Mouse (Mus musculus): ENCODE data around the gene Sdhaf2.

The Sdhaf2 gene

DNA sequence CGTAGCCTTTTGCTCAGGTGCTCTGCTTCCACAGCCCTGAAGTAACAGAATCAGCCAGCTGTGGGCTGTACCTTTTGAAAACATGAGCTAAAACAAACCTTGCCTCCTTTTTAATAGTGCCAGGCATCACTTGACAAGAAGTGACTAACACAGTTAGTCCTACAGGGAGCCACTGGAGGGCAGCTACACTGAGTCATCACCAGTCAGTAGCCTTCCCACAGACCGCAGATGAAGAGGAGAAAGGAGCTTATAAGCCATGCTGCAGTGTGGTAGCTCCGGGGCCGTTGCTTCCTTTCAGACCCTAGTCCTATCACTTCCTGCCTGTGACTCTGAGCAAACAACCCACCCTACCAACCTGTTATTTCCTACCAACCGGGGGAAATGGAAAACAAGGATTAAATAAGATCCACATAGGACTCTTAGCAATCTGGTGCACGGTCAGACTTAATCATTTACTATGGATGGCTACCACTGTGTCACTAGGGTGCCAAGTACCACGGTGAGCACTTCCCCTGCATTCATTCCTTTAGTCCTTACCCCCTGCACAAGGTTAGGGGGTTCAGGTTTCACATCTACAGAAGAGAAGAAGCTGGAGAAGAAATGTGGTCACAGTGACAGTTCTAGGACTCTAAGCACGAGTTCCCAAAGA is 28.3 kb downstream of the Sdhaf2 start:
- DNase-seq (ENCODE audit: low read depth): peak; percentile 34

DNA sequence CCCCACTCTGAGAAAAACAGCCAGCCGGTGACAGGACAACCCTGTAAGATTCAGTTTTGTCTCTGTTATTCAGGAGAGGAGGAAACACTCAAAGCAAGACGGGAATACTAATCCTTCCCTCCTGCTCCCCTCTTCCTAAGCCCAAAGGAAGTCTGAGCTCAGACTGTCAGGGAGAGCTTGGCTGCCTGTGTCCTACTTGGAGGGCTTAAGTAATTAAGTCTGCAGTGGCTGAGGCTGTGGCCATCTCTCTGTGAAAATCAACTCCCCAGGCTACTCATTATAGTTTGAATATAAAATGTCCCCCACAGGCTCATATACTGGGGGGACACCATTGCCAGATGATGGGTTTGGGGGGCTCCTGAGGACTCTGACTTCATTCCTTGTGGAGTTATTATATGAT is 29.0 kb downstream of the Sdhaf2 start:
- no peak for DNase-seq (ENCODE audit: low read depth)

DNA sequence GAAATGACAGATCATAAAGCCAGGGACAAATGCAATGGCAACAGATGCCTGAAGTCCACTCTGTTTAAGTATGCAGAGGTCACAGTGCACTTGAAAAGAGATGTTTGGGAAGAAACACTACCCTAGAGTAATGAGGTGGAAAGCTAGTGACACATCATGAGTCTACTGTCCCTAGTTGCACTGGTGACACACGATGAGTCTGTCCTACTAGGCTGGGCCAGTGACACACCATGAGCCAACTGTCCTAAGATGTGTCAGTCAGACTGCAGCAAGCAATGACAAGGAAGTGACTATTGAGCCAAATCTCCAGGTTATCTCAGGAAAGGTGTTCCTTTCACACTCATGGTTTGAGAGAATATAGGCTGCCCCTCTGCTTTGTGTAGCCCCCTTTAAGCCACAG is 30.3 kb downstream of the Sdhaf2 start:
- no peak for DNase-seq (ENCODE audit: low read depth)

DNA sequence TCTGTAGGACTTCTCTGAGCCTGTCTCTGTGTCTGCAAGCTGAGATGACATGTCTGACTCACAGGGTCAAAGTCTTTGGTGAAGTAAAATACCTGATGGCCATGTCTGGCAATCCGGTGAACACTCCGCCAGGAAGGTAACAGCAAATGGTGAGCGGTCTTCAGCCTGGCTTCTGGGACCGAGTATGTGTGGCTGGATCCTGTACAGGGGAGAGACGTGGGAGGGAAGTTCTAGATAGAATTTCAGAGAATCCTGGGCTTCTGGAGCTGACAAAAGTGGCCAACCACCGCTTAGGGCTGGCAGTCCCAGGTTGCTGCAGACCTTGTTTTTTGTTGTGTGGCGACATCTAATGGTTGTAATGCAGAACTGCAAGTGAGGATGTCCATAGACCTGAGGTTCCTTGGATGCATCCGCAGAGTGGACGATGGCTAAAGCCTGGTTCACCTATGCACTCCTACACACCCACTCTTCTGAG is 39.6 kb downstream of the Sdhaf2 start:
- DNase-seq (ENCODE audit: low read depth): peak; percentile 50

DNA sequence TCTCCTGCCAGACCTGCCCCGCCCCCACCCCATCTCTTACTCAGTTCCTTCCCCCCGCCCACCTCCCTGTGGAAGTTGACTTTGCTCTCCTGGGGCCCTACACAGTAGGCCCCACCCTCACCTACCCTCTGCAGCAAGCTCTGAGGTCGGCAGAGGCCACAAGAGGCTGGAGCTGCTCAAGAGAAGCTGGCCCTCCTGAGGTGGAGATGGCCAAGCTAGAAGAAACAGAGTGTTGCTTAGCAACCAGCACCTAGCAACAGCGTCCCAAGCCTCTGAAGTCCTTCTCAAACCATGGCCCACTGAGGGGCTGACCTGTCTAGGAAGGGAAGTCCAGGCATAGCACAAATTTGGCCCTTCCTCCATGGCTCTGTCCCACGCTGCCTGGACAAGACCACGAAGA is 43.2 kb downstream of the Sdhaf2 start, which contains the start of gene Ppp1r32:
Gene Ppp1r32 (minus strand): TSS at position 226 of the 400 bp plus-strand sequence.
- no peak for DNase-seq (ENCODE audit: low read depth)

DNA sequence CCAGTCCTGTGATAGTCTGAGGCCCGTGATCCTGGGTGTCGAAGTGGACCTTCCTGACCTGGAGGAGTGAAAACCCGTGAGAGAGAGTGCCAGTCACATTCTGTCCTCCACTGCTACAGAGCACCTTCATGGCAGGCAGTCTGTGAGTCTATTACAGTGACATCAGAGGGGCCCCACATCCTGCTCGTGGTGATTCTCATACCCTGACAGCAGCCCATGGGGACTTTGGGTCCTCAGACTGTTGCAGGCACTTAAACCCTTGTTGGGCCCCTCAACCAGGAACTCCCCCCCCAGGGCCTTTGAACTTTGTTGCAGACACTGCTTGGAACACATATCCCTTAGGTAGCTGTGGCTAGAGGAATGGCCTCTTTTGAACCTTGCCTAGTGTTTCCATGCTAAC is 46.4 kb downstream of the Sdhaf2 start:
- no peak for DNase-seq (ENCODE audit: low read depth)

DNA sequence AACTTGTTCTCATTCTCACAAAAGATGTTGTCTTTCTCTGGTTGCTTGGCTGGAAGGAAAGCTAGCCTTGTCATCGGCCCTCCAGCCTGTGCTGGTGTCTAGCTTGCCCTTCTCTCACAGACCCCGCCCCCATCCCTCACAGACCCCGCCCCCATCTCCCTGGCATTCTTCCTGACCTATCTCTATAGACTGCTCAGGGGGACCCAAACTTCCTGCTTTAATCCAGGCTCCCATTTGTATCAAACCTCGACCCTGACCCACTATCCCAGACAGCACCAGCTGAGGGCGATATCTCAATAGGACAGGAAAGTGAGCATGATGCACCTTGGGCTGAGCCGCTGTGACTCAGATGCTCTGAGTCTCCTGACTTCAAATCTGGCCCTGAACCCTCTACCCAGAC is 52.2 kb downstream of the Sdhaf2 start:
- no peak for DNase-seq (ENCODE audit: low read depth)

DNA sequence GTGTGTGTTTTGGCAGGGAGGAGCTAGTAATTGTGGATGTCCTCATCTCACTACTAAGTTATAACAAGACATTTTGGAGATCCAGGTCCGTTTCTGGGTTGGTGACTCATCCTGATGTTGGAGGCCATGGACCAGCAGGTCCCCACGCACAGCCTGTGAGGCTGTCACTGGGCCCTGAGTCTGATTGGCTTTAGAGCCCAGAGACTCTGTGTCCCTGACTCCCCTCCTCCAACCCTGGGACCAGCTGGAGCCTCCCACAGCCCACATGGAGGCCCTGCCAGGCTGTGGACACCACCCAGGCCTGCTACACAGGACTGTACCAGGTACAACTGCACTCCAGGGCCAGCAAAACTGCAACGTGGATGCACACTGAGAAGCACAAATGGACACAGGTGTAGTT is 53.0 kb downstream of the Sdhaf2 start:
- no peak for DNase-seq (ENCODE audit: low read depth)

DNA sequence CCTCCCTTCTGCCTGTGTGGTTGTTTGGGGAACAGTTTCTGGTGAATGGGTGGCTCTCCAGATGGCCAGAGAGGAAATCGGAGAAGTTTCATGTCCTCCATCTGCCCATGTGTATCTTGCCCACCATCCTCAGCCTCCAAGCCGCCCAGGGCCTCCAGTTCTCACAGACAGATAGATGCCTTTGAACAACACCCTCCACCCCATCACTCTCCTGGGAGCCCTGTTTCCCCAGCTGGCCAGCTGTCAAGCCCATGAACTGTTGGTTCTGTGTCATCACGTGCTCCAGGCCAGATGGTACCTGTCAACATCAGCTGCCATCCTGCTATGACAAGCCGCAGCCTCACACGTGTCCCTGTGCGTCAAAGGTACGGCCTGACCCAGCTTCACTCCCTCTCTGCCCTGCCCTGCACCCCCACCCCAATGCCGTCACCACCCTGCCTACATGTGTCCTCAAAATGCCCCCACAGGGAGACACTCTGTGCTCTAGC is 56.7 kb downstream of the Sdhaf2 start:
- DNase-seq (ENCODE audit: low read depth): no peak

DNA sequence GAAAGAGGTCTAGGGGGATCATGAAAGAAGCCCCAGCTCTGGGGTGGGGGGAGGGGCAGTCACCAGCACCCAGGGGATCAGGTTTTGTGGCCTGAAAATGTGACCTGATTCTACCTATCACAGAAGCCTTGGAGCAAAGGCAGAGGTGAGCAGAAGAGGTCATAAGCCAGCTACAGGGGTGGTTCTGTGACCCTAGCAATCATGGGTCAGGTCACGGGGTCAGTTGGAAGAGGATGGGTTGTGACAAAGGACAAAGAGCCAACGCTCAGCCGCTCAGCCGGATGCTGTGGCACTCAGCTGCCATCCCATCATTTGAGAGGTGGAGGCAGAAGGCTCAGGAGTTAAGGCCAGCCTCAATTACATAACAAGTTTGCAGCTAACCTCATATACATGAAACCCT is 61.5 kb downstream of the Sdhaf2 start:
- DNase-seq (ENCODE audit: low read depth): no peak

DNA sequence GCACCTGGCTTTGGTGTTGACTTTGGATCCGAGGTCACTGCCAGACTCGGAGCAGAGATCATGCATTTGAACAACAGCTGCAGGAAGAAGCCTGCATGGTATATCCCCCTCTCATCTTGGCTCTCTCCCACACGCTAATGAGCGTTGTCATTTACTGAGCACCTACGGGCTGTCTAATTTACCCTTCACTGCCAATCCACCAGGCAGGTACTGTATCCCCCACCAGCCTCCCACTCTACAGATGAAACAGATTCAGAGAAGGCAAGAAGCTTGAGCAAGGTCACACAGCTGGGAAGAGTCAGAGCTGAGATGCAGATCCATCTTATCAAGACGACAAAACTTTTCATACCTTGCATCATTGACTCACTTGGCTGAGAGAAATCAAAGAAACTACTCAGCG is 64.4 kb downstream of the Sdhaf2 start:
- no peak for DNase-seq (ENCODE audit: low read depth)

DNA sequence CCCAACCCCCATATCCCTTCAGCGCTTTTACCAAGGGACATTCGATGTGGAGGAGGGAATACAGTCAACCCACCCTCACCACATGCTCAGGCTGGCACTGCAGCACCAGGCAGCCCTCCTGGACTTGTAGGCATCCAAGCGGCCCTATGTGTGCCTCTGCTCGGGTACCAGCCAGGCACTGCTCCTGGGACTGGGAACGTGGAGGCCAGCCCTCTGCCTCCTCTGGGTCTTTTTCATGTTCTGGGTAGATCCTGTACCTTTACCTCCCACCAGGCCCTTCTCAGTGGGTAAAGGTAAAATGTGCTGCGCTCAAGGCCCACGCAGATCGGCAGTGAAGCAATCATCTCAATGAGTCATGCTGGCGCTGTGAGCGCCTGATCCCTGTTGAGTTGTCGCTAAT is 66.0 kb downstream of the Sdhaf2 start:
- no peak for DNase-seq (ENCODE audit: low read depth)

DNA sequence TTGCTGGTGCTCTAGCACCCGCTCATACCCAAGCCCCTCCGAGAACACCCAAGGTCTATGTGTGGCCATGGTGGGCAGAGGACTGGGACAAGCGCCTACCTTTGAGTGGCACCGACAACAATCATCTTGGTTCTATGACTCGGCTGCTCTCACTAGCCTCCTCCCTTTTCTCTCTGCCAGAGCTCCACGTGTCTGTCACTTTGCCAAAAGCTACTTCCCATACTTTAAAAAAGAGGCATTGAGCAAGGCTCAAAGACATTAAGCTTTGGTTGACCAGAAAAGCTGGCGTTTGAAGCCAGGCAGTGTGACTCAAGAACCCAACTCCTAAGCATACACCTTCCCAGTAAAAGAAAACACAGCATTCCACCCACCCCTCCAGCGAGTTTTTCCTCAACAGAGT is 67.8 kb downstream of the Sdhaf2 start:
- DNase-seq (ENCODE audit: low read depth): no peak

DNA sequence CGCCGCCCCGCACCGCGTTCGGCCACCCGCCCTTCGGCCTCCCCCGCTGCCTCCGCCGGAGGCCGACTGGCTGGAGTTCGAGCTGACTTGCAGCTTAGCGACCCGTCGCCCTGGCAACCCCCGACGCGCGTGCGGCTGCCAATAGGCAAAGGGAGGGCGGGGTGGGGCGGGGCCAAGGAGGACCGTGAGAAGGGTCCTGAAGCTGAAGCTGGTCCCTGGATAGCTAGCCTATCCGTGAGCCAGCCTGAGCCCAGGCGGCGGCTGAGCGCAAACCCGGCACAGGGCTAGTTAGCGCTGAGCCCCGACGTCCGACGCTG is 68.5 kb downstream of the Sdhaf2 start:
- no peak for DNase-seq (ENCODE audit: low read depth)

DNA sequence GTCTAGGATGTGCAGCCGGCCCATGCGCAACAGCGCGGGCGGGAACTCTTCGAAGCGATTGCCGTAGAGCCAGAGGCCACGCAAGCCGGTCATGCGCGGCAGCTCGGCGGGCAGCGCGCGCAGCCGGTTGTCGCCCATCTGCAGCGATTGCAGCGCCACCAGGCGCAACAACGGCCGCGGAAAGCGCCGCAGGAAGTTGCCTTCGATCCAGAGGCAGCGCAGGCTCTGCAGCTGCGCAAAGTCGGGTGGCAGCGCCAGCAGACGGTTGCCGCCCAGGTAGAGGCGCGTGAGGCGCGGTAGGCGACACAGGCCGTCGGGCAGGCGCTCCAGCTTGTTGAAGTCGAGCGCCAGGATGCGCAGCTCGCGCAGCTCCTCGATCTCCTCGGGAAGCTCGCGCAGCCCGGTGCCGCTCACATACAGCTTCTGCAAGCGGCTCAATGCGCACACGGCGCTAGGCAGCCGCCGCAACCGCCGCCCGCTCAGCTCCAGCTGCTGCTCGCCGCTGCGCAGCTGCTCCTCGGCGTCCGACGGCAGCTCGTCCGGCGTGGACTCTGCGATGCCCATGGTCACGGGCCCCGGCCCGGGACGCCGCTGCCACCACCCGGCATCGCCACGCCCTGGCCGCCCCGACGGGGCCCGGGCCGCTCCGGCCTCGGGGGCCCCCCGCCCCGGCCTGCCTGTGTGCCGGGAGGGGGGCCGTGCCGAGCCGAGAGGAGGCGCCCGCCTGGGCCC is 69.0 kb downstream of the Sdhaf2 start, which contains the start of gene Lrrc10b:
Gene Lrrc10b (minus strand): TSS at position 722 of the 732 bp plus-strand sequence.
- DNase-seq (ENCODE audit: low read depth): no peak

DNA sequence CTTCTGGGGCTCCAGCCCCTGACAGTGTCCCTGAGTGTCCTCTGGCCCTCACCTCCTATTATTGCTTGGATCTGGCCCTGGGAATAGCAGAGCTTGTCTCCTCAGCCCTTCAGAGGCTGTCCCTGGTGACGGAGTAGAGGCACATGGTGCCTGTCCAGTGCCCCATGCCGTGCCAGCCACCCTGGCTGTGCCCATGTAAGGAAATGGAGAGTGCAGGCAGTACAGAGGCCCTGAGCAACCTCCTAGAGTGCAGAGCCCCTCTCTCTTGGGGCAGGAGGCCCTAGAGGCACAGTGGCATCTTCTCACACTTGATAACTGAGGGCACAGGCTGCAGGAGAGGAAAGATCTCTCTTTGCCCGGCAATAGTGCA is 70.5 kb downstream of the Sdhaf2 start:
- no peak for DNase-seq (ENCODE audit: low read depth)

DNA sequence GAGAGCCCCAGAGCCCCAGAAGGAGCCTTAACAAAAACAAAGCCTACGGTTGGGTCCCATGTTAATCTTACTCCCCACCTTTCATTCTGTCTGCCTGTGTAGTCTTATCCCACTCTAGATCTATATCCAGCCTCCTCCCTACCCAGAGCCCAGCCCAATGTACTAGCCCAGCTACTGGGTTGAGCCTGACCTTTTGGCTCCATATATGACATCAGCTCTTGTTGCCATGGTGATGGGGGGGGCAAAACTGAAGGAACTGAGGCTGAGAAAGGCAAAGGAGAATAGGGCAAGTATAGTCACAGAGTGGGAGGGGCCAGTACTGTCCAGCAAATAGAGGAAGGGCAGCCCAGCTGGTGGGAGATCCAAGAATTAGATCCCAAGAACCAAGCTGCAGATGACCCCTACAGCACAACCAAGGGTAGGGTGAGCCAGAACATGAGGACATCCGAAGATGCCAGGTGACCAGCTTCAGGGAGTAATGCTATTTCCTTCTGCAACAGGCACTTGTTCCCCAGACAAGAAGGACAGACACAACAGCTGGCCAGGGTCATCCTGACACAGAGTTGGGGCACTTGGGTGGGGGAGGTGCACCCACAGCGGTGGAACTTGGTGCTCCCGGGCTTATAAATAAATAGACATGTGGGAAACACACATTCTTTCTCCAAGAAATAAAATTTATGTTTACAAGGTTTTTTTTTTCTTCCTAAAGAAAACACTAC is 71.1 kb downstream of the Sdhaf2 start:
- no peak for DNase-seq (ENCODE audit: low read depth)
